Comparison of ENCODE assay signal across 10 mouse cellular contexts in genomic region chr6:91707276-91707885, GRCm38 (mm10). TPM values are rescaled to one million over a fixed set of nuclear protein-coding genes. Genes with fewer than 3 reads are reported as not detected.
DNase-seq lines count a peak whose midpoint lies in the region; ATAC-seq and TF ChIP-seq lines count a peak whose summit lies in the region.
"Had no signal": no experiment of that assay in that cellular context is flagged by ENCODE, and none has a peak within 500 bp of the region (broad histone marks: within the 10 kb centered on the region; RNA-seq: fewer than 3 reads in every experiment).

No protein-coding gene starts in this region.

- ATAC-seq in forebrain, embryonic 16.5 days = 0 out of 2 replicates have a peak, but pooled peaks have one; percentile 13
- ATAC-seq in midbrain, embryonic 14.5 days (ENCODE audit: low FRiP score, low TSS enrichment) = no peak
- no peak for ATAC-seq in granulocyte monocyte progenitor cell, adult 5-6 weeks (replicated peaks; ENCODE audit: poor library complexity, severe bottlenecking)

- peaks cover 20% of the 10 kb centered on the region for H3K4me1 ChIP-seq in forebrain, embryonic 16.5 days (replicated peaks; ENCODE audit: control insufficient read depth, insufficient read depth, low read length)
- peaks cover 27% of the 10 kb centered on the region; the same call in 1 of the 2 replicates for H3K4me1 ChIP-seq in midbrain, embryonic 14.5 days (ENCODE audit: control insufficient read depth, insufficient read depth, low read length)

- no peaks in the 10 kb centered on the region for H3K27me3 ChIP-seq in forebrain, embryonic 16.5 days (replicated peaks; ENCODE audit: control insufficient read depth, insufficient read depth, low read length)
- H3K27me3 ChIP-seq in midbrain, embryonic 14.5 days (ENCODE audit: control insufficient read depth, insufficient read depth, low read length) = no peaks in the 10 kb centered on the region

- no peak for TF ChIP-seq CTCF in layer of hippocampus, adult 2 months (conservative IDR thresholded peaks at IDR 0.05)

- peak overlapping the region; percentile 77 for H3K27ac ChIP-seq in layer of hippocampus, adult 2 months
- peak overlapping the region; percentile 78 for H3K27ac ChIP-seq in forebrain, embryonic 16.5 days (ENCODE audit: low read length)
- peak overlapping the region; percentile 87 for H3K27ac ChIP-seq in midbrain, embryonic 14.5 days (replicated peaks; ENCODE audit: low read depth, low read length)

- no peak overlapping the region for H3K4me2 ChIP-seq in forebrain, embryonic 16.5 days (ENCODE audit: low read length)
- H3K4me2 ChIP-seq in midbrain, embryonic 14.5 days (ENCODE audit: low read length) = no peak overlapping the region

- H3K9ac ChIP-seq in forebrain, embryonic 16.5 days (replicated peaks; ENCODE audit: low read depth, low read length) = no peak overlapping the region
- H3K9ac ChIP-seq in midbrain, embryonic 14.5 days (replicated peaks; ENCODE audit: low read length) = no peak overlapping the region

- H3K36me3 ChIP-seq in forebrain, embryonic 16.5 days (ENCODE audit: control insufficient read depth, insufficient read depth) = peaks cover 7% of the 10 kb centered on the region; the same call in 1 of the 2 replicates
- peaks cover 42% of the 10 kb centered on the region for H3K36me3 ChIP-seq in midbrain, embryonic 14.5 days (ENCODE audit: control insufficient read depth, insufficient read depth, low read length)
- H3K36me3 ChIP-seq: G1E had no signal

- WGBS in forebrain, embryonic 16.5 days = 66% methylated on average over 8 of the region's 8 CpGs
- WGBS in midbrain, embryonic 14.5 days = 80% methylated on average over 8 of the region's 8 CpGs

- no peak for DNase-seq in layer of hippocampus, adult 2 months (ENCODE audit: low spot score in 2 of 2)
- no peak for DNase-seq in layer of hippocampus, adult 18-20 months (ENCODE audit: low spot score in 2 of 2)
- peak; percentile 49 for DNase-seq in ZHBTc4 (ENCODE audit: low read depth, low spot score)
- no peak for DNase-seq in midbrain, embryonic 14.5 days
- DNase-seq in urinary bladder, postnatal 25 days (ENCODE audit: low spot score) = no peak
- no peak for DNase-seq in lung, postnatal 25 days (ENCODE audit: low spot score)
- DNase-seq: embryo, embryonic 11 days had no signal

- H3K9me3 ChIP-seq in forebrain, embryonic 16.5 days (ENCODE audit: control insufficient read depth, low read length) = no peaks in the 10 kb centered on the region
- H3K9me3 ChIP-seq in midbrain, embryonic 14.5 days (ENCODE audit: control insufficient read depth, low read length) = no peaks in the 10 kb centered on the region
- H3K9me3 ChIP-seq: G1E had no signal

- H3K4me3 ChIP-seq in layer of hippocampus, adult 2 months = no peak overlapping the region
- H3K4me3 ChIP-seq in forebrain, embryonic 16.5 days (replicated peaks; ENCODE audit: low read length) = no peak overlapping the region
- H3K4me3 ChIP-seq in midbrain, embryonic 14.5 days (replicated peaks; ENCODE audit: low read depth, low read length) = no peak overlapping the region

RNA-seq across cellular contexts. Expression of gene Slc6a6, which starts 23.5 kb away (rescaled TPM):
- 100 to 1,000 TPM; 136 to 138 TPM for total RNA-seq in layer of hippocampus, adult 2 months (2021)
- 100 to 1,000 TPM; 115 to 116 TPM for total RNA-seq in layer of hippocampus, adult 18-20 months (2021)
- 98.6 and 107 TPM in 2 replicates for polyA plus RNA-seq in forebrain, embryonic 16.5 days (2015; fragmentation: Nextera tagmentation; extraction: Ambion mirVana)
- polyA plus RNA-seq in midbrain, embryonic 14.5 days (2014; fragmentation: Nextera tagmentation; extraction: Ambion mirVana) = 94.1 and 94.3 TPM in 2 replicates
- total RNA-seq in granulocyte monocyte progenitor cell, adult 5-6 weeks (2014; fragmentation: Nextera tagmentation) = 42.8 and 42.9 TPM in 2 replicates
- 18.9 and 30.2 TPM in 2 replicates for total RNA-seq in granulocyte monocyte progenitor cell, adult 5-6 weeks (2017)
